Mouse (Mus musculus) heart, adult 9 months (tissue): Measurements from ENCODE around the gene Myod1.

Source experiments
- DNase-seq, 2 experiments: peaks; one replicate each; pipeline ENCODE4 v3.0.0; 2022; ENCODE audit warnings: low spot score in 2 of 2

The Myod1 gene

GRCm38 (mm10) chr7:46415818-46416425 is 39.6 kb downstream of the Myod1 start:
- no peak for DNase-seq

DNA sequence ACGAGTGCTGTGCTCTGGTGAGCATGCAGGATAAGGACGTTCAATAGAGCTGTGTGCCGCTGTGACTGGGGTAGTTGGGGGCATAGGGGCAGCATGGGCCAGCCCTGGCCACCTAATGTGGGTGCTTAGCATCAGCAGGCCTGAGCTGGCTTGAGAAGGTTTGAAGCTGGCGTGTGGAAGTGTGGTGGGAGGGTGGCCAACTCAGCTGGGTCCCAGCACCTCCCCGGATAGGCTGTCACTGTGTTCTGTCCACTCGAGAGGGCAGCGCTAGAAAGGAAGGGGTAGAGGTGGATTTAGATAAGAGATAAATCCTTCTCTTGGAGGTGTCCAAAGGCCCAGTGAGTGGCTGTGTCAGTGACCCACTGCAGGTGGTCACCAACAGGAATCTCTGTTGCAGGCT is 41.2 kb downstream of the Myod1 start:
- no peak for DNase-seq

DNA sequence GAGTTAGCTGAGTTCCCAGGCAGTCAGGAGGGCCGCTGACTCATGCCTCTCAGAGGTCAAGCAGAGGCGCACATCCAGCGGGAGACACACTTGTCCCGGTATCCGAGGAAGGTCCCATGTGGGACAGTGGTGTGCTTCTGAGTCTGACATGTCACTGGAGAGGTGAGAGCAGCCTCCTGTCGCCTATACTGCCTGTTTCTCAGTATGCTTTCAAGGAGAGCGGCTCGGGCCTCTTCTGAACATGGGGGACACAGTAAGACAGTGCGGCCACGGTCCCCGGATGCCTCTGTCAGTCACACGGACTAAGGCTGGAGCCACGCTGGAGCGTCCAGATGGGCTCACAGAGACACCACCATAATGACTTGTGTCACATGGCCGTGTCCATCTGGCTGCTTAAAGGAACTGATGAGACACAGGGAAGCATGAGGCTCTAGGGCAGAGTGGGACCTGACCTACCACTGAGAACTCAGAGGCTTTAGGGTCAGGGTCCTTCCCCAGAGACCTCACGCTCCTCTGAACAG is 41.9 kb downstream of the Myod1 start:
- DNase-seq = no peak

DNA sequence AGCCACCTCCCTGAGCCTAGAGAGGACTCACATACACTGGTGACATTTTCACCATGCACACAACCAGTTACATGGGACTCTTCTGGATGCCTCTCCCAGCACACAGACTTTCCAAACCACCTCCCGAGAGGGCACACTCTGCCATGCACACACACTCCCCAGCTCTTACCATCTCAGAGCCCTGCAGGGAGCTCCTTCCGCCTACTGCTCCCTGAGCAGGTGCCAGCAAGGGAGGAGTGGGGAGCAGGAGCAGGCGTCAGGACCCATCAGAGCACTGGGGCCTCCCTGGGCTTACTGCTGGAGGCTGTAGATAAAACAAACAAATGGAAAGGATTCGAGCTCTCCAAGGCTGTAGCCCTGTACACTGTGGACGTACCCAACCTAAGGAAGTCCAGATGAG is 45.3 kb downstream of the Myod1 start:
- no peak for DNase-seq

- DNase-seq = no peak
These were observed 45.9 kb downstream of the Myod1 start for GRCm38 (mm10) chr7:46422052-46422763.

DNA sequence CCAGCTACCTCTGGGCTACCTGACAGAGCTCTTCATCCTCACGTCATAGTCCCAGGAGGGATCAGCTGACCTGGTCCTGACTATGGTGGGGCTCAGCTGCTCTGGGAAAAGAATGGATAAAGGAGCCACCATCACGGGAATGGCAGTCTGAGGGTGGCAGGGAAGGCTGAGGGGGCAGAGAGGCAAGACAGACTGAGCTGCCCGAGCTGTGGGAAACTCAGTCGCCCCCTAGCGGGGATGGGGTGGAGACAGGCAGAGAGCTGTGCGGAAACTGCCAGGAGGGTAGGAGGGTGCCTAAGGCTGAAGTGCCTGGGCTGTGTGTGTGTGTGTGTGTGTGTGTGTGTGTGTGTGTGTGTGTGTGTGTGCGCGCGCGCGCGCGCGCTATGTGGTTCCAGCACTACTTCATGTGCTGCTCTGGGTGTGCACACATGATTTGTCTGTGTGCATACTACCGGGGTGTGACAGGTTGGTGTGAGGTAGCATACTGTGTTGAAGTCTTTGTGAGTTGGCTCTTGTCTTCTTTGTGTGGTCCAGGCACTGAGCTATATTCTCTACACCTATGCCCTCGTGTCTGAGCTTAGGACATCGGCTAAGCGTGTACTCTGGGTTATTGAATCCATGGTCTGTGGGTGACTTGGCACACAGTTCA is 46.6 kb downstream of the Myod1 start:
- no peak for DNase-seq

- no peak for DNase-seq
These were observed 47.7 kb downstream of the Myod1 start for GRCm38 (mm10) chr7:46423951-46424350.

- no peak for DNase-seq
These were observed 48.7 kb downstream of the Myod1 start for GRCm38 (mm10) chr7:46425012-46425411.
